12 mouse cellular contexts compared by ENCODE assay signal in genomic region chr7:44852259-44853027, GRCm38 (mm10). TPM values are rescaled to one million over a fixed set of nuclear protein-coding genes. Genes with fewer than 3 reads are reported as not detected.
DNase-seq lines count a peak whose midpoint lies in the region; ATAC-seq and TF ChIP-seq lines count a peak whose summit lies in the region.
"Had no signal": no experiment of that assay in that cellular context is flagged by ENCODE, and none has a peak within 500 bp of the region (broad histone marks: within the 10 kb centered on the region; RNA-seq: fewer than 3 reads in every experiment).

No protein-coding gene starts in this region.

- H3K27ac ChIP-seq in gastrocnemius, adult 2 months: no peak overlapping the region
- peak overlapping the region; percentile 97 for H3K27ac ChIP-seq in liver, embryonic 12.5 days
- H3K27ac ChIP-seq in embryonic facial prominence, embryonic 10.5 days (replicated peaks): no peak overlapping the region
- H3K27ac ChIP-seq in limb, embryonic 12.5 days: no peak overlapping the region
- H3K27ac ChIP-seq: limb, embryonic 13.5 days had no signal

- ATAC-seq in liver, embryonic 12.5 days: no peak
- ATAC-seq in limb, embryonic 12.5 days (ENCODE audit: insufficient number of reproducible peaks, insufficient read depth, low FRiP score, low TSS enrichment, low read depth): no peak

- H3K9ac ChIP-seq in liver, embryonic 12.5 days: no peak overlapping the region
- H3K9ac ChIP-seq in limb, embryonic 12.5 days (replicated peaks): no peak overlapping the region

- peak; percentile 42 for DNase-seq in gastrocnemius, adult 2 months
- no peak for DNase-seq in gastrocnemius, postnatal 25 days
- DNase-seq in liver: no peak
- no peak for DNase-seq in embryonic facial prominence, embryonic 10.5 days (ENCODE audit: low spot score)
- DNase-seq in layer of hippocampus, adult 11-12 months (ENCODE audit: low spot score): no peak
- DNase-seq: adrenal gland, postnatal 25 days; heart, postnatal 14 days; kidney, adult 11 months; right cerebral cortex, postnatal 4 days had no signal

- intact Hi-C loops in gastrocnemius, adult 2 months (cut with DNase I): no loop called here

- TF ChIP-seq CTCF in gastrocnemius, adult 2 months (IDR thresholded peaks at IDR 0.05): no peak

- peaks cover 71% of the 10 kb centered on the region for H3K4me1 ChIP-seq in liver, embryonic 12.5 days
- H3K4me1 ChIP-seq in embryonic facial prominence, embryonic 10.5 days: peaks cover 72% of the 10 kb centered on the region
- H3K4me1 ChIP-seq in limb, embryonic 12.5 days (replicated peaks): peaks cover 50% of the 10 kb centered on the region

- WGBS in liver, embryonic 12.5 days (ENCODE audit: insufficient replicate concordance): 85% methylated on average over 36 of the region's 36 CpGs
- WGBS in embryonic facial prominence, embryonic 10.5 days: 91% methylated on average over 36 of the region's 36 CpGs
- 89% methylated on average over 36 of the region's 36 CpGs for WGBS in limb, embryonic 12.5 days

- H3K4me2 ChIP-seq in liver, embryonic 12.5 days: no peak overlapping the region
- H3K4me2 ChIP-seq in limb, embryonic 12.5 days: no peak overlapping the region

- H3K27me3 ChIP-seq in liver, embryonic 12.5 days (replicated peaks): no peaks in the 10 kb centered on the region
- H3K27me3 ChIP-seq in embryonic facial prominence, embryonic 10.5 days (replicated peaks; ENCODE audit: low read depth, poor library complexity, severe bottlenecking): no peaks in the 10 kb centered on the region
- no peaks in the 10 kb centered on the region for H3K27me3 ChIP-seq in limb, embryonic 12.5 days
- H3K27me3 ChIP-seq: limb, embryonic 13.5 days had no signal

- H3K9me3 ChIP-seq in liver, embryonic 12.5 days (replicated peaks): no peaks in the 10 kb centered on the region
- no peaks in the 10 kb centered on the region for H3K9me3 ChIP-seq in embryonic facial prominence, embryonic 10.5 days
- H3K9me3 ChIP-seq in limb, embryonic 12.5 days: no peaks in the 10 kb centered on the region
- H3K9me3 ChIP-seq: limb, embryonic 13.5 days had no signal

- no peak overlapping the region for H3K4me3 ChIP-seq in gastrocnemius, adult 2 months
- H3K4me3 ChIP-seq in liver, embryonic 12.5 days: no peak overlapping the region
- H3K4me3 ChIP-seq in embryonic facial prominence, embryonic 10.5 days: peak overlapping the region; percentile 62
- peak overlapping the region; percentile 7; the same call in 1 of the 2 replicates for H3K4me3 ChIP-seq in limb, embryonic 12.5 days (replicated peaks)

- peaks cover 23% of the 10 kb centered on the region for H3K36me3 ChIP-seq in liver, embryonic 12.5 days
- peaks cover 25% of the 10 kb centered on the region for H3K36me3 ChIP-seq in embryonic facial prominence, embryonic 10.5 days (replicated peaks)
- H3K36me3 ChIP-seq in limb, embryonic 12.5 days: peaks cover 19% of the 10 kb centered on the region

RNA-seq across cellular contexts. Expression of gene Tbc1d17, which starts 3.6 kb away (rescaled TPM):
- total RNA-seq in gastrocnemius, adult 2 months (2021): 10 to 100 TPM; 40.8 to 56.4 TPM
- 10 to 100 TPM; 38.6 to 41.2 TPM for total RNA-seq in gastrocnemius, postnatal 25 days (2021)
- 34.4 and 39.6 TPM in 2 replicates for polyA plus RNA-seq in liver, embryonic 12.5 days (2016; fragmentation: Nextera tagmentation; extraction: Ambion mirVana)
- polyA plus RNA-seq in embryonic facial prominence, embryonic 10.5 days (2016; fragmentation: Nextera tagmentation; extraction: Ambion mirVana): 77.2 and 82.7 TPM in 2 replicates
- 84.7 and 96.2 TPM in 2 replicates for polyA plus RNA-seq in limb, embryonic 12.5 days (2016; fragmentation: Nextera tagmentation; extraction: Ambion mirVana)

RNA-seq across cellular contexts. Expression of gene Akt1s1, which starts 3.7 kb away (rescaled TPM):
- total RNA-seq in gastrocnemius, adult 2 months (2021): 100 to 1,000 TPM; 128 to 137 TPM
- 100 to 1,000 TPM; 103 to 113 TPM for total RNA-seq in gastrocnemius, postnatal 25 days (2021)
- polyA plus RNA-seq in liver, embryonic 12.5 days (2016; fragmentation: Nextera tagmentation; extraction: Ambion mirVana): 42.7 and 45.3 TPM in 2 replicates
- 92.2 and 95.4 TPM in 2 replicates for polyA plus RNA-seq in embryonic facial prominence, embryonic 10.5 days (2016; fragmentation: Nextera tagmentation; extraction: Ambion mirVana)
- polyA plus RNA-seq in limb, embryonic 12.5 days (2016; fragmentation: Nextera tagmentation; extraction: Ambion mirVana): 106 and 110 TPM in 2 replicates

RNA-seq across cellular contexts. Expression of gene Pnkp, which starts 4.5 kb away (rescaled TPM):
- total RNA-seq in gastrocnemius, adult 2 months (2021): 10 to 100 TPM; 19.4 to 21.2 TPM
- 10 to 100 TPM; 15.6 to 15.8 TPM for total RNA-seq in gastrocnemius, postnatal 25 days (2021)
- polyA plus RNA-seq in liver, embryonic 12.5 days (2016; fragmentation: Nextera tagmentation; extraction: Ambion mirVana): 26.1 and 26.7 TPM in 2 replicates
- 34.4 and 36.3 TPM in 2 replicates for polyA plus RNA-seq in embryonic facial prominence, embryonic 10.5 days (2016; fragmentation: Nextera tagmentation; extraction: Ambion mirVana)
- 35.5 and 37.3 TPM in 2 replicates for polyA plus RNA-seq in limb, embryonic 12.5 days (2016; fragmentation: Nextera tagmentation; extraction: Ambion mirVana)

RNA-seq across cellular contexts. Expression of gene Ptov1, which starts 17.1 kb away (rescaled TPM):
- total RNA-seq in gastrocnemius, adult 2 months (2021): 100 to 1,000 TPM; 126 to 137 TPM
- total RNA-seq in gastrocnemius, postnatal 25 days (2021): 100 to 1,000 TPM; 116 to 125 TPM
- polyA plus RNA-seq in liver, embryonic 12.5 days (2016; fragmentation: Nextera tagmentation; extraction: Ambion mirVana): 114 and 121 TPM in 2 replicates
- 514 and 525 TPM in 2 replicates for polyA plus RNA-seq in embryonic facial prominence, embryonic 10.5 days (2016; fragmentation: Nextera tagmentation; extraction: Ambion mirVana)
- polyA plus RNA-seq in limb, embryonic 12.5 days (2016; fragmentation: Nextera tagmentation; extraction: Ambion mirVana): 615 and 666 TPM in 2 replicates

RNA-seq across cellular contexts. Expression of gene Atf5, which starts 36.0 kb away (rescaled TPM):
- total RNA-seq in gastrocnemius, adult 2 months (2021): 100 to 1,000 TPM in 1 of 2 experiments, 10 to 100 TPM in 1; 74.7 to 115 TPM
- 10 to 100 TPM; 57.2 to 70.6 TPM for total RNA-seq in gastrocnemius, postnatal 25 days (2021)
- polyA plus RNA-seq in liver, embryonic 12.5 days (2016; fragmentation: Nextera tagmentation; extraction: Ambion mirVana): 5.4 and 5.7 TPM in 2 replicates
- 3.2 and 3.6 TPM in 2 replicates for polyA plus RNA-seq in embryonic facial prominence, embryonic 10.5 days (2016; fragmentation: Nextera tagmentation; extraction: Ambion mirVana)
- 3.7 and 4.1 TPM in 2 replicates for polyA plus RNA-seq in limb, embryonic 12.5 days (2016; fragmentation: Nextera tagmentation; extraction: Ambion mirVana)

Comparison
In these comparisons a context has a peak if more than half of its experiments do, and no peak if none do; other contexts are left out.
1. H3K4me3 ChIP-seq: peak in embryonic facial prominence, embryonic 10.5 days (single experiment) and limb, embryonic 12.5 days (single experiment); none in gastrocnemius, adult 2 months (single experiment) and liver, embryonic 12.5 days (single experiment).